Mouse (Mus musculus): ENCODE measurements around the gene Vkorc1l1.

DNA sequence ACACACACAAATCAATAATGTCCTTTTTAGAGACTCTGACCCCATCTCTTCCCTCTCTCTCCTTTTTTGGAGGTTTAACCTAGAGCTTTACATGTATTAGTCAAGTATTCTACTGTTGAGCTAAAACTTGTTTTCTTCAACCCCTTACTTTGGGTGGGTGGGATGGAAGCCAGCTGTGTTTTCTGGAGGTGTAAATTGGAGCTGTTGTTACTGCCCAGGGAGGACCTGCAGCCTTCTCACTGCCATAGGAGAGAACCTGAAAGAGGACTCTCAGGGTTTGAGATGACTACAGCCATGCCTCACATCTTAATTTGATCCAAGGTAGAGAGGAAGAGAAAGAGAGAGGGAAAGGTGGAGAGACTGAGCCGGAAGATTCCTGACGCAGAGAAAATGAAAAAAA, 1.5 kb upstream of the Vkorc1l1 start:
- TF ChIP-seq CTCF (IDR thresholded peaks at IDR 0.05; ENCODE audit: borderline replicate concordance, insufficient read depth, low read depth, low read length) (no peak), POLR2A (IDR thresholded peaks at IDR 0.05; ENCODE audit: borderline replicate concordance, insufficient read depth, low read length) (no peak)

All from cerebellum, adult 2 months (tissue).